Mouse (Mus musculus) lung, adult 2 months (tissue): Measurements from ENCODE around the gene Sys1. TPM values are rescaled to one million over a fixed set of nuclear protein-coding genes. Genes with fewer than 3 reads are reported as not detected.

ENCODE experiments used
- DNase-seq: peaks from one replicate; pipeline ENCODE4 v3.0.0; 2022
- H3K4me1 ChIP-seq: fragments of 200-500 bp; 2 replicates; pipeline ENCODE4 v1.6.1; 2011; ENCODE audit warnings: low read length; ENCODE audit not compliant: control insufficient read depth, insufficient read depth
- H3K4me3 ChIP-seq: fragments of 200-500 bp; replicated peaks from 2 replicates; pipeline ENCODE3; 2011; ENCODE audit warnings: low read depth, mild to moderate bottlenecking, control low read depth, low read length; ENCODE audit errors: extremely low read depth
- CTCF ChIP-seq: fragments of 200-500 bp; IDR thresholded peaks from 2 replicates; pipeline ENCODE4 v1.5.1; 2011; ENCODE audit warnings: mild to moderate bottlenecking, low read length, control low read depth; ENCODE audit not compliant: insufficient read depth
- POLR2A ChIP-seq: fragments of 200-500 bp; IDR thresholded peaks from 2 replicates; pipeline ENCODE4 v1.6.1; 2011; ENCODE audit warnings: low read depth, mild to moderate bottlenecking, control low read depth, low read length, borderline replicate concordance; ENCODE audit errors: extremely low read depth
- WGBS: fragments of 180-500 bp; shearing (Covaris S2); methylation state at CpG from one replicate; pipeline ENCODE4 v1.1.7; 2018; 5-methylcytosine and 5-hydroxymethylcytosine counted together
- polyA plus RNA-seq: library from polyadenylated mRNA; depleted of rRNA; stranded (reverse); fragments of >200 nt; gene quantifications from 2 replicates; pipeline ENCODE4 v1.2.3, GENCODE M21; 2012

Sys1 gene
- polyA plus RNA-seq, 1 experiment: 89.8 TPM

DNA sequence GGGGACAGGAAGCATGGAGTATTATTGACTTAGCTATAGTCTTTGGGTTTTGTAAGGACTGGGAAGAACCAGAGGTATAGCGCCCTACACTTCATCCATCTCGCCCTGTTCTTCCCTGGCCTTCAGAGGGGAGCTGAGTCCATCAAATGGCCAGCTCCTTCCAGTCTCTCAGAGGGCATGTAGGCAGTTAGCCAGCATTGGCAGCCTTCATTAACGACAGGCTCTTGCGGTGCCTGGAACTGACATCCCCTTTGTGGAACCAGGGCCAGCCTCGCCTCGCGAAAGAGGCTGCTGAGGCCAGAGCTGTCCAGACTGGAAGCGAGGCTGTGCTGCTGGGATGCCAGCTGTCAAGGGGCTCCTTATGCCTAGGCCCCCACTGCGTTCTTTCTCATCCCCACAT is 31.0 kb downstream of the Sys1 start:
- no peak for DNase-seq
- whole genome bisulfite sequencing: 70% methylated on average over 9 of the region's 9 CpGs

DNA sequence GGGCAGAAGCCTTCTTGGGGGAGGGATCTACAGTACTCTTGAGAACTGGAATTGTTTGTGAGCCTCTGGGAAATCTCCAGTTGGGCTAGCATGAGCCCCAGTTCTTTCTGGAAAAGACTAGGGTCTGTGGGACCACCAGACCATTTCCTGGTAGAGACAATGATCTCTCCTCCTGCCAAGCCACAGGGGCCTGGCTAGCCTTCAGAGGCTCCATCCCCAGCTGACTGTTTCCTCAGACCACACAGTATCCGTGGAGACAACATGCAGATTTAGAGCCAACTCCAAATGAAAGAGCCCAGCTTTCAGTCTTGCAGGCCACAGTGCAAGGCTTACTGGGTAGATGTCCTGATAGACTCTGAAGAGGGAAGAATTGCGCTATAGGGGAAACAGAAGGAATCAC is 37.4 kb downstream of the Sys1 start:
- no peak for TF ChIP-seq POLR2A
- TF ChIP-seq CTCF: no peak
- WGBS: 58% methylated on average over 2 of the region's 2 CpGs

More for the DNA sequence above, 31.0 kb downstream of the Sys1 start:
- TF ChIP-seq CTCF: no peak
- TF ChIP-seq POLR2A: no peak
- Histone ChIP-seq H3K4me3 (no peak overlapping the region), H3K4me1 (peaks cover 11% of the 10 kb centered on the region)

DNA sequence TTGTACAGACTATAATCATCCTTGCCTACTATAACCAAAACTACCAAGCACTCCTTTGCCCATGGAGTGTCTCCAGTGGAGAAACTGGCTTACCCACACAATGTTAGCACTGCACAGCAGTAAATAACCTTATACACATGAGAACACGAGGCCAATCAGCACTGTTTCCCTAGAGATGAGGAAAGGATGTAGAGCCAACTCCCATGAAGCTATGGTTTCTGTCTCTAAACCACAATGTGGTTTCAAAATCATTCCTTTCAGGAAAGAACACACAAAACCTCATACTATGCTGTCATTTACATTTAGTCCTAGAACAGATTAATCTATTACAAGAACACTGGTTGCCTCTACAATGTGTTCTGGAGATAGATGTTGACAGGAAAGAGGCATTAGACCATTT is 39.6 kb downstream of the Sys1 start:
- Histone ChIP-seq H3K4me3 (no peak overlapping the region), H3K4me1 (peaks cover 3% of the 10 kb centered on the region)
- 23% methylated on average over 1 of the region's 1 CpGs for WGBS
- no peak for DNase-seq
- no peak for TF ChIP-seq CTCF
- TF ChIP-seq POLR2A: no peak

More for the DNA sequence above, 37.4 kb downstream of the Sys1 start:
- no peak for DNase-seq
- Histone ChIP-seq H3K4me3 (no peak overlapping the region), H3K4me1 (peaks cover 3% of the 10 kb centered on the region)

DNA sequence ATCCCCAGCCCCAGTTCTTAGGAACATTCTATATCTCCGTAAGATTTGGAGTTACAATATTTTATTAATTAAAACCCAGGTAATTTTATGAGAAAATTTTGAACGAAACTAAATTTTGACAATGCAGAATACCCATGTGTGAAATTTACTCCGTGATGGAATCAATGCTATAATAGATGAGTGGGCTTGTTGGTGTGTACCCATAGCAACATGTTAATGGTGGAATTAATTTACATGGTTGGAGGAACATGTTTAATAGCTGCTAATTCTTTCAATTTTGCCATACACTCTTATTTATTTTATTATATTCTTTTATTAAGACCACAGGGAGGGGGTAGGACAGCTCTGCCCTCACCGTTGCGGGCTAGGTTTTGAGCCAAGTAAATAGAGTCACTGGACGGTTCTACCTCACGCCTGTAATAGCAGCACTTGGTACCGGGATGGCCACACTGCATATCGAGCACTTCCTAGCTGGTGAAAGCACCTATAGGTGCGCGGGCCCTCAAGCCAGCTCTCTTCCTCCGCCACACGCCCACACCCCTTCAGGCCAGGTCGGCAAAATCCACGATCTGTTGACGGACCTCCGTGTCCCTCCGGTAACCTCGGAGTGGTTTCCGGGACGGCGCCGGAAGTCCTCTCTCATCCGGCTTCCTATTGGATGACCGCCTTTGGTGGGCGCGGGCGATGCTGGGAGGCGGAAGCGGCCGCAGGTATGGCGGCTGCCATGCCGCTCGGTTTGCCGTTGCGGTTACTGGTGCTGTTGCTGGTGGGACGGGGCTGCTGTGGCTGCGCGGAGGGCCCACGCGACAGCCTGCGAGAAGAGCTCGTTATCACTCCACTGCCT is 40.3 kb downstream of the Sys1 start, which contains the start of gene Pigt:
Pigt (plus strand) TSS at position 674 of the 844 bp plus-strand sequence.
- no peak for TF ChIP-seq CTCF
- TF ChIP-seq POLR2A: peak; percentile 94
- peak; percentile 85 for DNase-seq
- peak within 1 kb of the TSS; percentile 86 for H3K4me3 ChIP-seq
- H3K4me1 ChIP-seq: peaks cover 3% of the 10 kb centered on the region
- WGBS: 4% methylated on average over 43 of the region's 43 CpGs

DNA sequence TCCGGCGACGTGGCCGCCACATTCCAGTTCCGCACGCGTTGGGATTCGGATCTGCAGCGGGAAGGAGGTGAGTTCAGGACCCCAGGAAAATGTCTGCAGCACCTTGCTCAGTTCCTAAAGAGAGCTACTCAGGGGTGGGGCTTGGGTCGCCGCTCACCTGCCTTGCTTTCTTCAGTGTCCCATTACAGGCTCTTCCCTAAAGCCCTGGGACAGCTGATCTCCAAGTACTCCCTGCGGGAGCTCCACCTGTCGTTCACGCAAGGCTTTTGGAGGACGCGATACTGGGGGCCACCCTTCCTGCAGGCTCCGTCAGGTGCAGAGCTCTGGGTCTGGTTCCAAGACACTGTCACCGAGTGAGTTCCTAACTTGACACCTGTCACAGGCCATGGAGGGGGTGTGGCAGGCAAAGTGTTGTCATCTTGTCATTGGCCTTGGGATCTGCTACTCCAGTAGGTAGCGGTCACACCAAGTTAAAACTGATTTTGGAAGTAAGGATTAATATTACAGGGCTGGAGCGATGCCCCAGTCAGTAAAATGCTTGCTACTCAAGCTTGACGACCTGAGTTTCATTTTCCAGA is 41.0 kb downstream of the Sys1 start:
- Histone ChIP-seq H3K4me3 (peak overlapping the region; percentile 86), H3K4me1 (peaks cover 3% of the 10 kb centered on the region)
- TF ChIP-seq CTCF: no peak
- TF ChIP-seq POLR2A: no peak
- no peak for DNase-seq
- 5% methylated on average over 21 of the region's 21 CpGs for WGBS

DNA sequence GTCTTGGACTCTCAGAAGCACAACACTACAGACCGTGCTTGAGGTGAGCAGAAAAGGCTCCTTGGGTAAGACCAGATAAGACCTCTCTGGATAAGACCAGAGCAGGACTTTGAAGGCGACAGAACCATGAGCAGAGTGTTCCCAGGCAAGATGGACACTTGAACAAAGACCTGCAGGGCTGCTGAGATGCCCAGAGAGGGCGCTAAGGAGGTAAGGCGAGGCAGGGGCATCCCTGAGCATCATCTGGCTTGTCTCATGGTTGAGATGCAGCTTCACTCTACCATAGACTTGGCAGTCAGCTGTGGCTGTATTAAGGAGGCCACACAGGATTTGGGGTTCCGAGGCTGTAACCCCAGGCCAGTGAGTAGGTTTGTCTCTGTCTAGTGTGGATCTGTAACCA is 42.6 kb downstream of the Sys1 start:
- DNase-seq: no peak
- Histone ChIP-seq H3K4me3 (no peak overlapping the region), H3K4me1 (peaks cover 3% of the 10 kb centered on the region)
- whole genome bisulfite sequencing: 70% methylated on average over 5 of the region's 5 CpGs
- TF ChIP-seq CTCF (no peak), POLR2A (no peak)

DNA sequence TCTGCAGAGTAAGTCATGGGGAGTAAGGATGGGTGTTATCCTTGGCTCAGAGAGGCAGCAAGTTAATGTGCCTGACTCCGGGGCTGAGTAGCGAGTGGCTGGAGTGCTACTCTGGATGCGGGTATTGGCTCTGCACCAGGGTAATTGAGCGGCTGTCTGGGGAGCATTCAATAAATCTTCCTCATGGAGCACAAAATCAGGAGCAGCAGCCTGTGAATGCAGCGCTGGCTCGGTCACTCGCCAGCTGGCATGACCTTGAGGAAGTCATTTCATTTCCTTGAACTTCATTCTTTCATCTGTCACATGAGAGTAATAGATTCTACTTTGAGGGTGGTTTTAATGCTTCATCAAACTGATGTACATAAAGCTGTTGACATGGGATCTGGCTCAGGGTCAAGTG is 43.7 kb downstream of the Sys1 start:
- Histone ChIP-seq H3K4me3 (no peak overlapping the region), H3K4me1 (peaks cover 3% of the 10 kb centered on the region)
- TF ChIP-seq CTCF (no peak), POLR2A (no peak)
- 78% methylated on average over 7 of the region's 7 CpGs for WGBS
- no peak for DNase-seq

DNA sequence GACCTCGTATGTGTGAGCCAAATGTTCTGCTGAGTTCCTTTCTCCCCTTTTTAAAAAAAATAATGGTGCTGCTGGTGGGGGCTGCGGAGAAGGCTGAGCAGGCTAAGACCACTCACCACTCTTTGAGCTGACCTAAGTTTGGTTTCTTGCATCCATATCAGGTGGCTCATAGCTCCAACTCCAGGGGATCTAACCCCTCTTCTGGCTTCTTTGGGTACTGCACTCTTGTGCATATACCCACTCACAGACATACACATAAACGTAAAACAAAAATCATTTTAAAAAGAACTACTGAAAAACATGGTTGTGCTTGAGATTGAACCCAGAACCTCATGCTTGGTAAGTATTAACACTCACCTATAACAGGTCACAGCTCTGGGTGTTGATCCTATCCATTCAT is 48.2 kb downstream of the Sys1 start:
- H3K4me1 ChIP-seq: no peaks in the 10 kb centered on the region
- no peak for DNase-seq
- 96% methylated on average over 3 of the region's 3 CpGs for WGBS
- H3K4me3 ChIP-seq: no peak overlapping the region
- no peak for TF ChIP-seq POLR2A
- no peak for TF ChIP-seq CTCF

DNA sequence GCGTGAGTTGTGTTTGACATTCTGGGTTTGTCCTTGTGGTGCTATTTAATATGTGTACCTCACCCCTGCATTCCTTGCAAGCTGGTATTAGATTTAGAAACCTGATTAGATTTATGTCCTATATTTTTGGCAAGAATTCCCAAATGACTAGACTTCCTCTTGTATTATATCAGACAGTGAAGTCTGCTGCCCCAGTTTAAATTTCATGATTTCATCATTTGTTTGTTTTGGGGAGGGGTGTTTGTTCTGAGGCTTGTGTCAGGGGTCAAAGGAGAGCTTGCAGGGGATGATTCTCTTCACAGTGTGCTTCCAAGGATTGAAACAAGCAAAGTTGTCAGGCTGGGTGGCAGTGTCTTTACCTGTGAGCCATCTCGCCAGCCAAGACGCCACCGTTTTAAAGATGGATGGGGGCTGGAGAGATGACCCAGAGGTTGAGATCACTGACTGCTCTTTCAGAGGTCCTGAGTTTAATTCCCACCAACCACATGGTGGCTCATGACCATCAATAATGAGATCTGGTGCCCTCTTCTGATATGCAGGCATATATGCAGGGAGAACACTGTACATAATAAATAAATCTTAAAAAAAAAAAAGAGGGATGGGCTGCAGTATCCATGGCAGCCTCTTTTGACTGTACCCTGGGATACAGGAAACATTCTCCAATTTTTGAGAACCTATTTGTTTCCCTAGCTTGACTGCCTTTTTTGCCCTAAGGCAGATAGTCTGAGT is 49.0 kb downstream of the Sys1 start:
- Histone ChIP-seq H3K4me1 (peaks cover 2% of the 10 kb centered on the region; the same call in 1 of the 2 replicates), H3K4me3 (no peak overlapping the region)
- WGBS: 82% methylated on average over 4 of the region's 4 CpGs
- DNase-seq: no peak
- TF ChIP-seq POLR2A: no peak
- no peak for TF ChIP-seq CTCF

DNA sequence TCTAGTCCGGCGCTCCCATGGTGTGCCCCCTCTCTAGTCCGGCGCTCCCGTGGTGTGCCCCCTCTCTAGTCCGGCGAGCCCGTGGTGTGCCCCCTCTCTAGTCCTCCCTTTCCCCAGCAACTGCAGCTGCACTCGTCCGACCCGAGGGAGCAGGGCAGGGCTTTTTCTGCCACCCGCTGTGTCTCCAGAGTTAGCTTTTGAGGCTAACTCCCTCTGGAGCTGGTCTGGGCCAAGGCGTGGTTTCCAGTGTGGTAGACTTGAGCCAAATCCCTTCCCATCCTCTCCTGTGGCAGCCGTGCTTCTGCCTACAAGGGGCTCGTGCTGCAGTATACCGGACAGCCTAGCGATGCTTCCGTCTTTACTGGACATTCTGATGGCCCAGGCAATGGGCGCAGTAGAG is 51.0 kb downstream of the Sys1 start:
- no peak overlapping the region for H3K4me3 ChIP-seq
- TF ChIP-seq CTCF: no peak
- no peak for TF ChIP-seq POLR2A
- 84% methylated on average over 19 of the region's 19 CpGs for WGBS
- H3K4me1 ChIP-seq: peaks cover 4% of the 10 kb centered on the region
- no peak for DNase-seq
